Mouse (Mus musculus): ENCODE measurements around the gene Serpina1e. TPM values are rescaled to one million over a fixed set of nuclear protein-coding genes. Genes with fewer than 3 reads are reported as not detected.

Serpina1e gene
- not detected for total RNA-seq (2023)

DNA sequence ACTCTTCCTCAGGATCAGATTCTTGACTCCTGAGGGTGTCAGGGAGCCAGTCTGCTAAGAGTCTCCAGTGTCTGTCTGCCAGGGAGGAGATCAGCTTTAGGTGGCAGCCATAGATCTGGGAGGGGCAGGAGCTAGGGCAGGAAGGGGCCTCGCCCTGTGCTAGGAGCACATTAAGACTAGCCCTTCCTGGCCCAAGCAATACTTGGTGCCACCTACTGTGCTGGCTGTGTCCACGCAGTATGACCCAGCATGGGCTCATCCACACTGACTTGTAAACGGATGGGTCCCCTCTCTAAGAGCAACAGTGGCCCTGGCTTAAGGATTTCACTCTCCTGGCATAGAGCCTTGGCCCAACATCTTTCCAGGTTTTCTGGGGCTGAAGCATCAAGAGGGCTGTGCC is at the start of gene Serpina1e:
Serpina1e (minus strand) TSS at position 178 of the 400 bp plus-strand sequence.

DNA sequence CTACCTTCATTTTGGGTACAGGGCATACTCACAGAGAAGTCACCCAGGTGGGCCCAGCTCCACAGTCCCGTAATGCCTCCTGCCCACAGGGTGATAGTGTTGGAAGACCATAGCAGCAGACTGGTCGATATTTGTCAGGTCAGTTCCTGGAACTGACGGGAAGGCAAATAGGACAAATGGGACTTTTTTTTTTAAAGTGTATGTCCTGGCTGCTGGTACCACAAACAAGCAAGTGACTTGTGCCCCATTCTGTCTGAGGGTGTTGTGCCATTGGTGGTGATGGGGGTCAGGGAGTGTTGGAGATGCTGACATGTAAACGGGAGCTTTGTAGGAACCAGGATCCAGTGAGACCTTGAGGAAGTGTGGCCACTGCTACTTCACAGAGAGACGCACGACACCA is 31.1 kb upstream of the Serpina1e start, which contains the start of gene Serpina11:
Serpina11 (minus strand) TSS at position 101 of the 400 bp plus-strand sequence.

DNA sequence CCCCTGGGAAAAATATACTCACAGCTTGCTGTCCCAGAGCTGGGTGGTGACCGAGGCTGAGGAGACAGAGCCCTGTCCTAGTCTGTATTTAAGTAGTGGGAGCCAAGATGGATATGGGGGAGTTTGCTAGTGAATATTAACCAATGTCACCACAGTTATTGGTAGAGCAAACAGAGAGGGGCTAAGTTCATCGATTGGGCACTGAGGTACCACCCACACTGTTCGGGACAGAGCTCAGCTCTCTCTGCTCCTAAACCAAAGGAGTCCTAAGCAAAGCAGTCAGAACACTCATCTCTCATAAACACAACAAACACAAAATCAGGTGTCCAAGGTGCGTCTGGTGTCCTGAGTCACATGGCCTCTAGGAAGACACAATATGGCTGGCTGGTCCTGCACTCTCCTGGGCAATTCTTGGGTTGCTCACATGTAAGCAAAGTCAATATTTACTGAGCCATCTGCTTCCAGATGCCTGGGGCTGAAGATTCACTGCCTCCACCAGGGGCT is 53.9 kb downstream of the Serpina1e start, which contains the start of gene Serpina1c:
Serpina1c (minus strand) TSS at position 51 of the 504 bp plus-strand sequence.

Other genes starting within 250 kb of the Serpina1e start
- not detected for gene Serpina1d, start 185.4 kb downstream of the Serpina1e start, total RNA-seq (2023)
- gene Serpina1b, start 128.6 kb downstream of the Serpina1e start, total RNA-seq (2023): not detected
- not detected for gene Serpina1a, start 95.4 kb downstream of the Serpina1e start, total RNA-seq (2023)
- gene Serpina1c, start 54.1 kb downstream of the Serpina1e start, total RNA-seq (2023): not detected
- not detected for gene Serpina11, start 31.0 kb upstream of the Serpina1e start, total RNA-seq (2023)
- not detected for gene Serpina9, start 54.8 kb upstream of the Serpina1e start, total RNA-seq (2023)
- gene Serpina12, start 85.5 kb upstream of the Serpina1e start, total RNA-seq (2023): not detected
- gene Serpina5, start 142.1 kb upstream of the Serpina1e start, total RNA-seq (2023): not detected
- not detected for gene Serpina3a, start 153.7 kb upstream of the Serpina1e start, total RNA-seq (2023)
- not detected for gene Serpina3b, start 169.0 kb upstream of the Serpina1e start, total RNA-seq (2023)
- gene Serpina3c, start 194.9 kb upstream of the Serpina1e start, total RNA-seq (2023): not detected